Mouse (Mus musculus) bone marrow macrophage, adult 2 months (primary cell): Measurements from ENCODE around the gene Tuba3b.

ENCODE experiments used
- CTCF ChIP-seq: IDR thresholded peaks from 2 replicates; pipeline ENCODE4 v1.5.1; 2012; ENCODE audit warnings: low read depth, mild to moderate bottlenecking, low read length, moderate library complexity
- POLR2A ChIP-seq: IDR thresholded peaks from 2 replicates; pipeline ENCODE4 v1.6.1; 2012; ENCODE audit warnings: mild to moderate bottlenecking, low read depth, low read length, borderline replicate concordance

DNA sequence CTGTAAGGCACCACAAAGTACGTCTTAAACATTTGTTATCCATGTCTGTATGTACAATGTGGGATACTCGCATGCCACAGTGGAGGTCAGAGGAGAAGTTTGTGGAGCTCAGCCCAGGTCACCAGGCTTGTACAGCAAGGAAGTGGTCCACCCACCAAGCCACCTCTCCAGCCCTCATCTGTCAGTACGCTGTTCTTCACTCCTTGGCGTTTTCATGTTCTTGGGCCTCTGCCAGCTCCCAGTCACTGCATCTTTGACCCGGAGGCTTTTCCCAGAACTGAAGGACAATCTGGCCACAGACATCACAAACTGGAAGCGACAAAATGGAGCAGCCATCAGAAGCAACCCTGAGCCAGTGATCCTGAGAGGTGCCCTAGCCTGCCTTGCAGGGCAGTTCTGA, 22.7 kb downstream of the Tuba3b start:
- no peak for TF ChIP-seq CTCF
- TF ChIP-seq POLR2A: no peak
